29 mouse cellular contexts compared by ENCODE assay signal in the genomic region with DNA sequence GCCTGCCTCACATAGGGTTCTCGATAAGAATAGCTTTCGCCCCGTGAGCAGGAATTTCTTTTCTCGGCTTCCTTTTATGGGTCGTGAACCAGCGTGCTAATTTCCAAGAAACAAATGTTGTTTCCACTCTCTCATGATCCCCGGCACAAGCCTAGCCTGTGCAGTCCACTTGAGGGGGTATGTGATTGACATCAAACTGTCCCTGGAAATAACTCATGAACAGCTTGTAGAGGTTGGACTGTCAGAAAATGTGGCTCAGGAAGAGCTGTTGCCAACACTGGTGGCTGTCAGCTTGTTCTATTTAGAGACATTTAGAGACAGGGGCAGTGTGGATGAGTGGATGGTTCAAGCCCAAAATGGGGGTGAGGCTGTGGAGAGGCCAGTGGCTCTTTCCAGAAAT. TPM values are rescaled to one million over a fixed set of nuclear protein-coding genes. Genes with fewer than 3 reads are reported as not detected.
DNase-seq lines count a peak whose midpoint lies in the region; ATAC-seq and TF ChIP-seq lines count a peak whose summit lies in the region.
"Had no signal": no experiment of that assay in that cellular context is flagged by ENCODE, and none has a peak within 500 bp of the region (broad histone marks: within the 10 kb centered on the region; RNA-seq: fewer than 3 reads in every experiment).

No protein-coding gene starts in this region.

- H3K4me2 ChIP-seq in forebrain, postnatal 0 days (ENCODE audit: low read depth) = no peak overlapping the region
- H3K4me2 ChIP-seq in forebrain, embryonic 13.5 days = no peak overlapping the region
- peak overlapping the region; percentile 14; the same call in 1 of the 2 replicates for H3K4me2 ChIP-seq in heart, embryonic 13.5 days
- H3K4me2 ChIP-seq: hindbrain, embryonic 12.5 days; intestine, embryonic 15.5 days; limb, embryonic 15.5 days; liver, embryonic 13.5 days; midbrain, embryonic 12.5 days; neural tube, embryonic 12.5 days had no signal

- intact Hi-C loops in heart, postnatal 14 days (cut with DNase I) = no loop called here
- intact Hi-C loops in left cerebral cortex, postnatal 36 days (cut with DNase I) = no loop called here
- intact Hi-C loops in left cerebral cortex, postnatal 10 days (cut with DNase I) = no loop called here

- peak; percentile 23; the same call in 1 of the 2 replicates for ATAC-seq in forebrain, postnatal 0 days
- no peak for ATAC-seq in forebrain, embryonic 13.5 days
- ATAC-seq in heart, embryonic 13.5 days (ENCODE audit: extremely low read depth, insufficient number of reproducible peaks, low FRiP score, low TSS enrichment) = no peak
- ATAC-seq: CD4-positive, CD25-positive, alpha-beta regulatory T cell, adult 4 months; hindbrain, postnatal 0 days; intestine, embryonic 15.5 days; lung, postnatal 0 days had no signal

- no peaks in the 10 kb centered on the region for H3K9me3 ChIP-seq in forebrain, postnatal 0 days (ENCODE audit: low read length)
- H3K9me3 ChIP-seq in forebrain, embryonic 13.5 days (replicated peaks) = no peaks in the 10 kb centered on the region
- no peaks in the 10 kb centered on the region for H3K9me3 ChIP-seq in heart, embryonic 13.5 days
- H3K9me3 ChIP-seq: hindbrain, embryonic 12.5 days; intestine, embryonic 15.5 days; limb, embryonic 10.5 days; limb, embryonic 15.5 days; liver, embryonic 13.5 days; midbrain, embryonic 12.5 days; neural tube, embryonic 12.5 days had no signal

- WGBS in forebrain, postnatal 0 days = 79% methylated on average over 7 of the region's 7 CpGs
- 91% methylated on average over 7 of the region's 7 CpGs for WGBS in forebrain, embryonic 13.5 days
- WGBS in heart, embryonic 13.5 days = 52% methylated on average over 7 of the region's 7 CpGs

- H3K4me3 ChIP-seq in forebrain, postnatal 0 days (ENCODE audit: low read depth, low read length) = no peak overlapping the region
- H3K4me3 ChIP-seq in forebrain, embryonic 13.5 days = no peak overlapping the region
- H3K4me3 ChIP-seq in heart, embryonic 13.5 days = no peak overlapping the region
- H3K4me3 ChIP-seq: erythroblast, embryonic 14.5 days; hindbrain, embryonic 12.5 days; intestine, embryonic 15.5 days; limb, embryonic 10.5 days; limb, embryonic 15.5 days; liver, embryonic 13.5 days; megakaryocyte, embryonic 14.5 days; midbrain, embryonic 12.5 days; myocyte; neural tube, embryonic 12.5 days had no signal

- no peaks in the 10 kb centered on the region for H3K36me3 ChIP-seq in forebrain, postnatal 0 days (ENCODE audit: insufficient read depth)
- H3K36me3 ChIP-seq in forebrain, embryonic 13.5 days (ENCODE audit: poor library complexity, severe bottlenecking) = no peaks in the 10 kb centered on the region
- no peaks in the 10 kb centered on the region for H3K36me3 ChIP-seq in heart, embryonic 13.5 days
- H3K36me3 ChIP-seq: hindbrain, embryonic 12.5 days; intestine, embryonic 15.5 days; limb, embryonic 10.5 days; limb, embryonic 15.5 days; liver, embryonic 13.5 days; midbrain, embryonic 12.5 days; neural tube, embryonic 12.5 days had no signal

- no peak for DNase-seq in forebrain, postnatal 0 days
- no peak for DNase-seq in heart, postnatal 14 days
- peak; percentile 6 to 13 for DNase-seq in left cerebral cortex, postnatal 36 days (ENCODE audit: low spot score in 2 of 2)
- no peak for DNase-seq in left cerebral cortex, postnatal 10 days (ENCODE audit: extremely low spot score in 1 of 2, low spot score in 2 of 2)
- DNase-seq in heart, postnatal 4 days = peak; percentile 8
- DNase-seq in gastrocnemius, postnatal 10 days = no peak
- DNase-seq: adrenal gland, postnatal 25 days; gastrocnemius, postnatal 36 days; kidney, adult 2 months; layer of hippocampus, postnatal 36 days; liver, embryonic 13.5 days; lung, adult 18-20 months; lung, postnatal 4 days had no signal

- H3K4me1 ChIP-seq in forebrain, postnatal 0 days (ENCODE audit: insufficient read depth) = 0 out of 2 replicates have a peak, but pooled peaks cover 3% of the 10 kb centered on the region
- peaks cover 3% of the 10 kb centered on the region for H3K4me1 ChIP-seq in forebrain, embryonic 13.5 days
- peaks cover 21% of the 10 kb centered on the region for H3K4me1 ChIP-seq in heart, embryonic 13.5 days
- H3K4me1 ChIP-seq: intestine, embryonic 15.5 days; limb, embryonic 10.5 days; midbrain, embryonic 12.5 days; neural tube, embryonic 12.5 days had no signal

- no peak overlapping the region for H3K27ac ChIP-seq in forebrain, postnatal 0 days (ENCODE audit: low read depth, low read length)
- H3K27ac ChIP-seq in forebrain, embryonic 13.5 days = no peak overlapping the region
- peak overlapping the region; percentile 30; the same call in 1 of the 2 replicates for H3K27ac ChIP-seq in heart, embryonic 13.5 days (replicated peaks)
- H3K27ac ChIP-seq: hindbrain, embryonic 12.5 days; hindbrain, postnatal 0 days; intestine, embryonic 15.5 days; kidney, postnatal 0 days; limb, embryonic 10.5 days; limb, embryonic 15.5 days; liver, embryonic 13.5 days; midbrain, embryonic 12.5 days; neural tube, embryonic 12.5 days had no signal

- H3K27me3 ChIP-seq in forebrain, postnatal 0 days (ENCODE audit: insufficient read depth, low read length) = no peaks in the 10 kb centered on the region
- no peaks in the 10 kb centered on the region for H3K27me3 ChIP-seq in forebrain, embryonic 13.5 days
- no peaks in the 10 kb centered on the region for H3K27me3 ChIP-seq in heart, embryonic 13.5 days (replicated peaks)
- H3K27me3 ChIP-seq: hindbrain, embryonic 12.5 days; intestine, embryonic 15.5 days; limb, embryonic 15.5 days; liver, embryonic 13.5 days; midbrain, embryonic 12.5 days; neural tube, embryonic 12.5 days had no signal

- no peak for TF ChIP-seq CTCF in forebrain, postnatal 0 days (IDR thresholded peaks at IDR 0.05; ENCODE audit: low read depth)

- no peak overlapping the region for H3K9ac ChIP-seq in forebrain, postnatal 0 days
- H3K9ac ChIP-seq in forebrain, embryonic 13.5 days = no peak overlapping the region
- no peak overlapping the region for H3K9ac ChIP-seq in heart, embryonic 13.5 days
- H3K9ac ChIP-seq: hindbrain, embryonic 12.5 days; intestine, embryonic 15.5 days; limb, embryonic 15.5 days; liver, embryonic 13.5 days; midbrain, embryonic 12.5 days; neural tube, embryonic 12.5 days had no signal

RNA-seq across cellular contexts. Expression of a gene that starts 15.0 kb away (rescaled TPM):
- 0.29 and 0.38 TPM in 2 replicates for total RNA-seq in forebrain, postnatal 0 days (2014; rRNA removed)
- polyA plus RNA-seq in forebrain, postnatal 0 days (2015; fragmentation: Nextera tagmentation; extraction: Ambion mirVana) = 0.94 and 1.5 TPM in 2 replicates
- polyA plus RNA-seq in forebrain, embryonic 13.5 days (2015; fragmentation: Nextera tagmentation; extraction: Ambion mirVana) = 1.5 and 1.6 TPM in 2 replicates
- 8.4 and 9.9 TPM in 2 replicates for polyA plus RNA-seq in heart, embryonic 13.5 days (2015; fragmentation: Nextera tagmentation; extraction: Ambion mirVana)
- 1 to 10 TPM; 2.7 to 5.3 TPM for total RNA-seq in heart, postnatal 14 days (2021)
- under 1 TPM in 1 of 2 experiments, not detected in 1; 0.59 TPM for total RNA-seq in left cerebral cortex, postnatal 36 days (2021)
- total RNA-seq in left cerebral cortex, postnatal 10 days (2021) = 1 to 10 TPM in 1 of 2 experiments, not detected in 1; 1.5 TPM
- 1 to 10 TPM; 1.9 to 4.9 TPM for total RNA-seq in heart, postnatal 4 days (2021)
- 1 to 10 TPM; 1.1 to 1.2 TPM for total RNA-seq in gastrocnemius, postnatal 10 days (2021)
- total RNA-seq: adrenal gland, postnatal 25 days; gastrocnemius, postnatal 36 days; layer of hippocampus, postnatal 36 days had no signal
- polyA plus RNA-seq: large intestine, adult 2 months had no signal

Comparison
In these comparisons a context has a peak if more than half of its experiments do, and no peak if none do; other contexts are left out.
1. DNase-seq: peak in left cerebral cortex, postnatal 36 days (2 of 2) and heart, postnatal 4 days (single experiment); none in forebrain, postnatal 0 days (single experiment), heart, postnatal 14 days (0 of 2), left cerebral cortex, postnatal 10 days (0 of 2) and gastrocnemius, postnatal 10 days (single experiment).